ENCODE assay signal across 8 mouse cellular contexts in genomic region chr15:89123595-89123994, GRCm38 (mm10). TPM values are rescaled to one million over a fixed set of nuclear protein-coding genes. Genes with fewer than 3 reads are reported as not detected.
DNase-seq lines count a peak whose midpoint lies in the region; ATAC-seq and TF ChIP-seq lines count a peak whose summit lies in the region.

No protein-coding gene starts in this region.

- H3K4me1 ChIP-seq in megakaryocyte, embryonic 14.5 days = peaks cover 60% of the 10 kb centered on the region
- H3K4me1 ChIP-seq in forebrain, postnatal 0 days (ENCODE audit: insufficient read depth) = peaks cover 26% of the 10 kb centered on the region
- peaks cover 50% of the 10 kb centered on the region for H3K4me1 ChIP-seq in limb, embryonic 13.5 days
- peaks cover 37% of the 10 kb centered on the region for H3K4me1 ChIP-seq in olfactory bulb, adult 2 months (ENCODE audit: control insufficient read depth, insufficient read depth, low read length)

- TF ChIP-seq POLR2A in olfactory bulb, adult 2 months (IDR thresholded peaks at IDR 0.05; ENCODE audit: insufficient read depth, low read depth, low read length) = no peak

- peak overlapping the region; percentile 82 for H3K27ac ChIP-seq in forebrain, postnatal 0 days (ENCODE audit: low read depth, low read length)
- peak overlapping the region; percentile 72; the same call in 1 of the 2 replicates for H3K27ac ChIP-seq in limb, embryonic 13.5 days
- peak overlapping the region; percentile 47; the same call in 1 of the 2 replicates for H3K27ac ChIP-seq in olfactory bulb, adult 2 months (ENCODE audit: insufficient read depth, low read depth, low read length)

- H3K36me3 ChIP-seq in megakaryocyte, embryonic 14.5 days (replicated peaks; ENCODE audit: low read length) = peaks cover 48% of the 10 kb centered on the region
- peaks cover 9% of the 10 kb centered on the region; the same call in 1 of the 2 replicates for H3K36me3 ChIP-seq in forebrain, postnatal 0 days (ENCODE audit: insufficient read depth)
- peaks cover 26% of the 10 kb centered on the region for H3K36me3 ChIP-seq in limb, embryonic 13.5 days

- H3K4me3 ChIP-seq in megakaryocyte, embryonic 14.5 days (replicated peaks) = peak overlapping the region; percentile 97
- peak overlapping the region; percentile 73 for H3K4me3 ChIP-seq in forebrain, postnatal 0 days (ENCODE audit: low read depth, low read length)
- peak overlapping the region; percentile 88 for H3K4me3 ChIP-seq in limb, embryonic 13.5 days
- H3K4me3 ChIP-seq in olfactory bulb, adult 2 months (ENCODE audit: insufficient read depth, low read depth, low read length) = peak overlapping the region; percentile 81

- no peak for ATAC-seq in megakaryocyte, adult 5-6 weeks (ENCODE audit: poor library complexity, severe bottlenecking)
- ATAC-seq in forebrain, postnatal 0 days = peak; percentile 12; the same call in 1 of the 2 replicates
- ATAC-seq in limb, embryonic 13.5 days (ENCODE audit: low FRiP score, low read depth) = no peak

- no peaks in the 10 kb centered on the region for H3K9me3 ChIP-seq in megakaryocyte, embryonic 14.5 days
- H3K9me3 ChIP-seq in forebrain, postnatal 0 days (ENCODE audit: low read length) = no peaks in the 10 kb centered on the region
- no peaks in the 10 kb centered on the region for H3K9me3 ChIP-seq in limb, embryonic 13.5 days

- peak overlapping the region; percentile 73 for H3K9ac ChIP-seq in forebrain, postnatal 0 days
- peak overlapping the region; percentile 87 for H3K9ac ChIP-seq in limb, embryonic 13.5 days

- H3K4me2 ChIP-seq in forebrain, postnatal 0 days (ENCODE audit: low read depth) = peak overlapping the region; percentile 98
- H3K4me2 ChIP-seq in limb, embryonic 13.5 days (replicated peaks) = peak overlapping the region; percentile 96

- WGBS in forebrain, postnatal 0 days = 32% methylated on average over 11 of the region's 11 CpGs
- 31% methylated on average over 11 of the region's 11 CpGs for WGBS in limb, embryonic 13.5 days
- WGBS in olfactory bulb, adult 2 months = 13% methylated on average over 11 of the region's 11 CpGs

- no peaks in the 10 kb centered on the region for H3K27me3 ChIP-seq in megakaryocyte, embryonic 14.5 days (replicated peaks)
- no peaks in the 10 kb centered on the region for H3K27me3 ChIP-seq in forebrain, postnatal 0 days (ENCODE audit: insufficient read depth, low read length)
- H3K27me3 ChIP-seq in limb, embryonic 13.5 days = no peaks in the 10 kb centered on the region

- peak; percentile 52 for DNase-seq in adrenal gland, postnatal 10 days
- DNase-seq in adrenal gland, postnatal 4 days (ENCODE audit: low spot score in 2 of 2) = no peak
- DNase-seq in forebrain, postnatal 0 days = peak; percentile 56
- DNase-seq in Muller cell, postnatal 12 days (ENCODE audit: inconsistent ontology term) = no peak

- TF ChIP-seq CTCF in forebrain, postnatal 0 days (IDR thresholded peaks at IDR 0.05; ENCODE audit: low read depth) = peak; percentile 59
- TF ChIP-seq CTCF in olfactory bulb, adult 2 months (IDR thresholded peaks at IDR 0.05; ENCODE audit: insufficient read depth, low read depth, low read length) = peak; percentile 25; the same call in 1 of the 2 replicates

RNA-seq across cellular contexts. Expression of gene Tubgcp6, which starts 0.7 kb away (rescaled TPM):
- 10 to 100 TPM; 13.5 to 18.6 TPM for total RNA-seq in adrenal gland, postnatal 10 days (2021)
- total RNA-seq in adrenal gland, postnatal 4 days (2021) = 10 to 100 TPM; 20.1 to 24.8 TPM
- 12.5 and 18.5 TPM in 2 replicates for polyA plus RNA-seq in megakaryocyte, embryonic 14.5 days (2012; ENCODE audit: insufficient read depth, low replicate concordance)
- 11.0 and 15.5 TPM in 2 replicates for total RNA-seq in megakaryocyte, adult 5-6 weeks (2015)
- 16.0 and 17.3 TPM in 2 replicates for total RNA-seq in megakaryocyte, adult 5-6 weeks (2017)
- 24.6 and 42.4 TPM in 2 replicates for total RNA-seq in forebrain, postnatal 0 days (2014; rRNA removed)
- polyA plus RNA-seq in forebrain, postnatal 0 days (2015; fragmentation: Nextera tagmentation; extraction: Ambion mirVana) = 7.4 and 8.8 TPM in 2 replicates
- polyA plus RNA-seq in limb, embryonic 13.5 days (2015; fragmentation: Nextera tagmentation; extraction: Ambion mirVana) = 17.5 and 18.1 TPM in 2 replicates
- polyA plus RNA-seq in olfactory bulb, adult 2 months (2012; ENCODE audit: insufficient read depth, insufficient read length, low replicate concordance, missing spikeins) = 77.8 TPM in 1 of 2 replicates, not detected in the other

RNA-seq across cellular contexts. Expression of gene Hdac10, which starts 4.9 kb away (rescaled TPM):
- 10 to 100 TPM; 10.5 to 17.8 TPM for total RNA-seq in adrenal gland, postnatal 10 days (2021)
- total RNA-seq in adrenal gland, postnatal 4 days (2021) = 10 to 100 TPM; 19.8 TPM
- polyA plus RNA-seq in megakaryocyte, embryonic 14.5 days (2012; ENCODE audit: insufficient read depth, low replicate concordance) = 3.8 and 7.9 TPM in 2 replicates
- total RNA-seq in megakaryocyte, adult 5-6 weeks (2015) = 5.3 and 7.8 TPM in 2 replicates
- total RNA-seq in megakaryocyte, adult 5-6 weeks (2017) = 11.0 and 12.8 TPM in 2 replicates
- 33.1 and 44.3 TPM in 2 replicates for total RNA-seq in forebrain, postnatal 0 days (2014; rRNA removed)
- 27.9 and 30.1 TPM in 2 replicates for polyA plus RNA-seq in forebrain, postnatal 0 days (2015; fragmentation: Nextera tagmentation; extraction: Ambion mirVana)
- polyA plus RNA-seq in limb, embryonic 13.5 days (2015; fragmentation: Nextera tagmentation; extraction: Ambion mirVana) = 17.4 and 18.7 TPM in 2 replicates
- not detected in 2 replicates for polyA plus RNA-seq in olfactory bulb, adult 2 months (2012; ENCODE audit: insufficient read depth, insufficient read length, low replicate concordance, missing spikeins)

RNA-seq across cellular contexts. Expression of gene Mapk12, which starts 16.9 kb away (rescaled TPM):
- 10 to 100 TPM; 10.1 to 19.3 TPM for total RNA-seq in adrenal gland, postnatal 10 days (2021)
- 10 to 100 TPM; 13.9 to 16.2 TPM for total RNA-seq in adrenal gland, postnatal 4 days (2021)
- polyA plus RNA-seq in megakaryocyte, embryonic 14.5 days (2012; ENCODE audit: insufficient read depth, low replicate concordance) = not detected in 2 replicates
- total RNA-seq in megakaryocyte, adult 5-6 weeks (2015) = 0.64 and 0.65 TPM in 2 replicates
- not detected in 2 replicates for total RNA-seq in megakaryocyte, adult 5-6 weeks (2017)
- total RNA-seq in forebrain, postnatal 0 days (2014; rRNA removed) = 1.8 and 3.4 TPM in 2 replicates
- polyA plus RNA-seq in forebrain, postnatal 0 days (2015; fragmentation: Nextera tagmentation; extraction: Ambion mirVana) = 2.0 and 2.8 TPM in 2 replicates
- 6.4 and 6.5 TPM in 2 replicates for polyA plus RNA-seq in limb, embryonic 13.5 days (2015; fragmentation: Nextera tagmentation; extraction: Ambion mirVana)
- polyA plus RNA-seq in olfactory bulb, adult 2 months (2012; ENCODE audit: insufficient read depth, insufficient read length, low replicate concordance, missing spikeins) = not detected in 2 replicates

RNA-seq across cellular contexts. Expression of gene Mapk11, which starts 25.8 kb away (rescaled TPM):
- 1 to 10 TPM; 5.1 to 7.3 TPM for total RNA-seq in adrenal gland, postnatal 10 days (2021)
- total RNA-seq in adrenal gland, postnatal 4 days (2021) = 1 to 10 TPM; 6.9 to 8.6 TPM
- 0.29 TPM in 1 of 2 replicates, not detected in the other for polyA plus RNA-seq in megakaryocyte, embryonic 14.5 days (2012; ENCODE audit: insufficient read depth, low replicate concordance)
- total RNA-seq in megakaryocyte, adult 5-6 weeks (2015) = 0.40 and 0.43 TPM in 2 replicates
- total RNA-seq in megakaryocyte, adult 5-6 weeks (2017) = 0.24 and 0.51 TPM in 2 replicates
- 35.2 and 35.8 TPM in 2 replicates for total RNA-seq in forebrain, postnatal 0 days (2014; rRNA removed)
- 16.2 and 21.3 TPM in 2 replicates for polyA plus RNA-seq in forebrain, postnatal 0 days (2015; fragmentation: Nextera tagmentation; extraction: Ambion mirVana)
- 8.4 and 10.4 TPM in 2 replicates for polyA plus RNA-seq in limb, embryonic 13.5 days (2015; fragmentation: Nextera tagmentation; extraction: Ambion mirVana)
- not detected in 2 replicates for polyA plus RNA-seq in olfactory bulb, adult 2 months (2012; ENCODE audit: insufficient read depth, insufficient read length, low replicate concordance, missing spikeins)

RNA-seq across cellular contexts. Expression of gene Selenoo, which starts 34.7 kb away (rescaled TPM):
- total RNA-seq in adrenal gland, postnatal 10 days (2021) = 10 to 100 TPM; 29.8 to 29.9 TPM
- 10 to 100 TPM; 30.7 to 35.0 TPM for total RNA-seq in adrenal gland, postnatal 4 days (2021)
- 3.7 and 8.9 TPM in 2 replicates for polyA plus RNA-seq in megakaryocyte, embryonic 14.5 days (2012; ENCODE audit: insufficient read depth, low replicate concordance)
- total RNA-seq in megakaryocyte, adult 5-6 weeks (2015) = 11.4 and 13.8 TPM in 2 replicates
- 17.4 and 18.0 TPM in 2 replicates for total RNA-seq in megakaryocyte, adult 5-6 weeks (2017)
- total RNA-seq in forebrain, postnatal 0 days (2014; rRNA removed) = 45.9 and 47.9 TPM in 2 replicates
- polyA plus RNA-seq in forebrain, postnatal 0 days (2015; fragmentation: Nextera tagmentation; extraction: Ambion mirVana) = 19.6 and 20.7 TPM in 2 replicates
- polyA plus RNA-seq in limb, embryonic 13.5 days (2015; fragmentation: Nextera tagmentation; extraction: Ambion mirVana) = 18.6 and 19.0 TPM in 2 replicates
- not detected in 2 replicates for polyA plus RNA-seq in olfactory bulb, adult 2 months (2012; ENCODE audit: insufficient read depth, insufficient read length, low replicate concordance, missing spikeins)

Comparison
In these comparisons a context has a peak if more than half of its experiments do, and no peak if none do; other contexts are left out.
1. DNase-seq: peak in adrenal gland, postnatal 10 days (single experiment) and forebrain, postnatal 0 days (single experiment); none in adrenal gland, postnatal 4 days (0 of 2) and Muller cell, postnatal 12 days (single experiment).
2. Peak in every context shown above with its lines, with median percentiles within 50 percentile points of each other: H3K4me3 ChIP-seq and H3K27ac ChIP-seq.